Mouse (Mus musculus) layer of hippocampus, postnatal 25 days (tissue): ENCODE measurements around the gene Has3. TPM values are rescaled to one million over a fixed set of nuclear protein-coding genes. Genes with fewer than 3 reads are reported as not detected.

Experiments used
- DNase-seq, 2 experiments: peaks; one replicate each; pipeline ENCODE4 v3.0.0; 2022; ENCODE audit warnings: mixed read lengths in 2 of 2, low spot score in 1 of 2; ENCODE audit errors: extremely low spot score in 1 of 2
- total RNA-seq, 2 experiments: library from RNA; stranded (reverse); gene quantifications; 2 replicates each; pipeline ENCODE4 v1.2.3; 2021

Gene Has3
- total RNA-seq, 2 experiments from 2014 or later: 2.8 to 4.5 TPM

GRCm38 (mm10) chr8:106929155-106929913 lies 59.3 kb downstream of the Has3 start:
- no peak for DNase-seq

- no peak for DNase-seq
Measured at GRCm38 (mm10) chr8:106929921-106930320, 59.9 kb downstream of the Has3 start.

GRCm38 (mm10) chr8:106932376-106933065 lies 62.5 kb downstream of the Has3 start:
- no peak for DNase-seq

- no peak for DNase-seq
Measured at GRCm38 (mm10) chr8:106933506-106934143, 63.6 kb downstream of the Has3 start.

Other genes starting within 250 kb of the Has3 start
- 1 to 10 TPM; 5.7 to 7.1 TPM for gene Tango6, start 187.2 kb upstream of the Has3 start, total RNA-seq
- 10 to 100 TPM; 37.6 to 42.8 TPM for gene Utp4, start 23.4 kb downstream of the Has3 start, total RNA-seq
- 10 to 100 TPM; 17.2 to 17.9 TPM for gene Sntb2, start 65.5 kb downstream of the Has3 start, total RNA-seq
- gene Vps4a, start 161.0 kb downstream of the Has3 start, total RNA-seq: 100 to 1,000 TPM; 116 to 117 TPM
- gene Pdf, start 178.4 kb downstream of the Has3 start, total RNA-seq: 10 to 100 TPM; 24.1 to 31.3 TPM
- gene Cog8, start 186.4 kb downstream of the Has3 start, total RNA-seq: 10 to 100 TPM; 28.7 to 28.9 TPM
- 10 to 100 TPM; 44.4 to 45.9 TPM for gene Nip7, start 186.6 kb downstream of the Has3 start, total RNA-seq
- not detected for gene Tmed6, start 195.4 kb downstream of the Has3 start, total RNA-seq
- 10 to 100 TPM; 31.2 to 35.8 TPM for gene Terf2, start 226.3 kb downstream of the Has3 start, total RNA-seq